Mouse (Mus musculus): Measurements from ENCODE around the gene Rai1. TPM values are rescaled to one million over a fixed set of nuclear protein-coding genes. Genes with fewer than 3 reads are reported as not detected.

The Rai1 gene
- polyA plus RNA-seq, 1 experiment from 2014 or later = 26.9 TPM

DNA sequence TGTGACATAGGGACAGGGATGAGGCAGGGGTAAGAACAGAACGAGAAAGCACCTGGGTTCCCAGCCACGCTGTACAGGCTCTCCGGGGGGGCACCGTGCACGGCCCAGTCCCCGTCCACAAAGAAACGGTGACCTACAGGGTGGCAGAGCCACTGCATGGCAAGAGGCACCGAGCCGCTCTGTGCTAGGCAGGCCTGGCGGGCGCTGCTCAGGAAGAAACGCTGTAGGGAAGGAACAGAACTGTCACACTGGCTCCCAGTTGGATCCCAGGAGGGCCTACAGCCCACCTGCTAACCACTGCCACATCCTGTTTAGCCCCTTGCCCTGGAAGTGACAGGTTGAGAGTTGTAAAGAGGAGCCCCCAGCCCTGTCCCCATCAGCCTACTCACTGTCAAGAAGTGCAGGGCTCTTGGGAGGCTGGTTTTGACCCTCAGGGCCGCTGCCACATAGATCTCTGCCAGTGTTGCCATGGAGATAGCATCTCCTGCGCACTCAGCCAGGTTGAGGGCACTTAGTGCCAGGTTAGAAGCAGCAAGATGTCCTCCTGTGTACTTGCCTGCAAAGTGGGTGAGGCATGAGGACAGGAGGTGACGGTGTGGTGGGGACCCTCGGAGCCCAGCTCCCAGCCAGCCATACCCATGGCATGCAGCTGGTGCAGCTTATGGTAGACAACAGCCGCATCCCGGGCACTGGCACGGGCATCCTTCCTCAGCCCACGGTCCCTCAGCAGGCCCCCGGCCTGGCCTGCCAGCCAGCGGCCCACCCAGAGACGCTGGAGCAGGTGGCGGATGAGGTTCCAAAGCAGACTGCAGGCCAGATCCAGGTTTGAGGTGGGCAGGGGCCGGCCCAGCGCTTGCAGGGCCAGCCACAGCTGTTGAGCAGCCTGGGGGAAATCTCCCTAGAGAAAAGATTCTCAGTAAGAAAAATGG, 98.2 kb downstream of the Rai1 start:
- Histone ChIP-seq H3K4me3 (no peak overlapping the region), H3K27me3 (no peaks in the 10 kb centered on the region), H3K27ac (peak overlapping the region; percentile 48), H3K9ac (0 out of 2 replicates have a peak overlapping the region, but pooled peaks have one; percentile 5), H3K4me2 (no peak overlapping the region), H3K9me3 (replicated peaks) (no peaks in the 10 kb centered on the region), H3K36me3 (ENCODE audit: poor library complexity, severe bottlenecking) (peaks cover 91% of the 10 kb centered on the region), H3K4me1 (peaks cover 37% of the 10 kb centered on the region)
- 91% methylated on average over 26 of the region's 26 CpGs for WGBS
- ATAC-seq = no peak

DNA sequence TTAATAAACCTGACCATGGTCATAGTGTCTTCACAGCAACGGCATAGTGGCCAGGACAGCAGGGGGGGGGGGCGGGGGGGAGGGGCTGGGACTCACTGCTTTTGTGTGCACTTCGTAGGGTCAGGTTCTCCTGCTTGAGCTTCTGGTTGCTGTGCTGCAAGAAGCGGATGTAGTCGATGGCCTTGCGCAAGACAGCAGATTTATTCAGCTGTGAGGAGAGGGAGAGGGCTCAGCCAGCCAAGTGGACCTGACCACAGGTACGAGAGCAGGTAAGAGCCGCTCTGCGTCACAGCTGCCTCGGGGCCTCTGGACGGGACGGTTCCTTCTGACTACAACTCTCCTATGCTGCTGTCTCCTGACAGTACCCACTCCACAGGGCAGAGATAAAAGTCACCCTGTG, 100.2 kb downstream of the Rai1 start:
- H3K4me2 ChIP-seq = no peak overlapping the region
- ATAC-seq = no peak
- no peak overlapping the region for H3K4me3 ChIP-seq
- H3K4me1 ChIP-seq = peaks cover 54% of the 10 kb centered on the region
- H3K9me3 ChIP-seq (replicated peaks) = no peaks in the 10 kb centered on the region
- no peak overlapping the region for H3K27ac ChIP-seq
- WGBS = 89% methylated on average over 11 of the region's 12 CpGs
- no peaks in the 10 kb centered on the region for H3K27me3 ChIP-seq
- peaks cover 74% of the 10 kb centered on the region for H3K36me3 ChIP-seq (ENCODE audit: poor library complexity, severe bottlenecking)
- no peak overlapping the region for H3K9ac ChIP-seq

DNA sequence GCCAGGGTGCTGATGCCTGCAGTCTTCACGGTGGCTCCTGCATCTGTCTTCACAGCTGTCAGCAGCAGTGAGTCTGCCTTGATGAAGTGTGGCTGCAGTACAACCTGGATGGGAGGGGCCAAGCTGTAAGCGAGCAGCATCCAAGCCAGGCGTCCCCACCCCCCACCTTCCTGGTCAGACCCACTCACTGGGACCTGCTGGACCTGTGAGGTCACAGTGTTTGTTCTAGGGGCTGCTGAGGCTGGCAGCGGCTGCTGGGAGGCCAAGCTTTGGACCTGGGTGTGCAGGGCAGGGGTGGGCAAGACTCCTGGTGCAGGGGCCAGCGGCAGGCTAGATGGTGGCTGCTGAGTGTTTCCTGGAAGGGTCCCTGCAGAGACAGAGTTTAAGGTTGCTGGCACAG, 101.4 kb downstream of the Rai1 start:
- Histone ChIP-seq H3K9me3 (replicated peaks) (no peaks in the 10 kb centered on the region), H3K27ac (no peak overlapping the region; the same call in 1 of the 2 replicates), H3K4me1 (peaks cover 59% of the 10 kb centered on the region), H3K27me3 (no peaks in the 10 kb centered on the region), H3K4me3 (no peak overlapping the region), H3K9ac (no peak overlapping the region), H3K36me3 (ENCODE audit: poor library complexity, severe bottlenecking) (peaks cover 63% of the 10 kb centered on the region), H3K4me2 (no peak overlapping the region)
- no peak for ATAC-seq
- 86% methylated on average over 5 of the region's 5 CpGs for WGBS

DNA sequence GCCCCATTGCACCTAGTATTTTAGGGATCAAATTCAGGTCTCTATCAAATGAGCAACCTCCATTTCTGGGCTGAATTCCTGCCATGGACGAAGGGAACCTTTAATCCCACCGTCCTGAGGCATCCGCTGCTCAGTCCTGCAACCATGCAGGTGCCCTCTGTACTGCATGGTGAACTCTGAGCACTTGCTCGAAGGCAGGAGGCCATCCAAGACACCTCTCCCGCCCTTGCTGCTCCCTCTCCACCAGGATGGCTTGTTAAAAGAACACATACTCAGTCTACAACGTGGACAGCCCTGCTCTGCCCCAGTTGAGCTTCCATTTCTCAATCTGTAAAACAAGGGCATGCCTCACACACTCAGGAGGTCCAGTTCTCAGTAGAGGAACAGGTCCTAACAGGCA, 103.4 kb downstream of the Rai1 start:
- peaks cover 43% of the 10 kb centered on the region for H3K36me3 ChIP-seq (ENCODE audit: poor library complexity, severe bottlenecking)
- peaks cover 73% of the 10 kb centered on the region for H3K4me1 ChIP-seq
- ATAC-seq = no peak
- WGBS = 61% methylated on average over 6 of the region's 6 CpGs
- peak overlapping the region; percentile 94 for H3K27ac ChIP-seq
- peak overlapping the region; percentile 69 for H3K9ac ChIP-seq
- H3K4me3 ChIP-seq = peak overlapping the region; percentile 44
- no peaks in the 10 kb centered on the region for H3K9me3 ChIP-seq (replicated peaks)
- no peaks in the 10 kb centered on the region for H3K27me3 ChIP-seq
- H3K4me2 ChIP-seq = peak overlapping the region; percentile 68

DNA sequence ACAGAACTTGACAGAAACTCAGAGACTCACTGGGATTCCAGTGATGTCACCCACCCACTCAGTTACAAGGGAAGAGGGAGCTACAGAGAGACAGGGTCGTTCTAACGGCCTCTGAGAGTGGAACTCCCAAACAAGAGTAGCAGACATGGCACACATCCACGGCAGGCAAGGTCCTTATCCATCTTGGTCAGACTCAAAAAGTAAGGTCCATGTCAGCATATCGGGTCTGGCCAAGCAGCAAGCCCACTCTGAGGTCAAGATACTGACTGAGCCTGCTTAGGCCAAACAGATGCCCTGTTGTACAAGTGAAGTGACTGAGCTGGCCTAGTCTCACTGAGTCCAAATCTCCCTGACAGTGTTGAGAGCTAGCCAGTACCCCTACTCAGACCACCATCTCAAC, 103.9 kb downstream of the Rai1 start:
- Histone ChIP-seq H3K4me2 (peak overlapping the region; percentile 68), H3K9me3 (replicated peaks) (no peaks in the 10 kb centered on the region), H3K4me3 (peak overlapping the region; percentile 44), H3K9ac (peak overlapping the region; percentile 69), H3K4me1 (peaks cover 72% of the 10 kb centered on the region), H3K27ac (peak overlapping the region; percentile 94), H3K36me3 (ENCODE audit: poor library complexity, severe bottlenecking) (peaks cover 37% of the 10 kb centered on the region), H3K27me3 (no peaks in the 10 kb centered on the region)
- 40% methylated on average over 4 of the region's 4 CpGs for WGBS
- ATAC-seq = no peak

DNA sequence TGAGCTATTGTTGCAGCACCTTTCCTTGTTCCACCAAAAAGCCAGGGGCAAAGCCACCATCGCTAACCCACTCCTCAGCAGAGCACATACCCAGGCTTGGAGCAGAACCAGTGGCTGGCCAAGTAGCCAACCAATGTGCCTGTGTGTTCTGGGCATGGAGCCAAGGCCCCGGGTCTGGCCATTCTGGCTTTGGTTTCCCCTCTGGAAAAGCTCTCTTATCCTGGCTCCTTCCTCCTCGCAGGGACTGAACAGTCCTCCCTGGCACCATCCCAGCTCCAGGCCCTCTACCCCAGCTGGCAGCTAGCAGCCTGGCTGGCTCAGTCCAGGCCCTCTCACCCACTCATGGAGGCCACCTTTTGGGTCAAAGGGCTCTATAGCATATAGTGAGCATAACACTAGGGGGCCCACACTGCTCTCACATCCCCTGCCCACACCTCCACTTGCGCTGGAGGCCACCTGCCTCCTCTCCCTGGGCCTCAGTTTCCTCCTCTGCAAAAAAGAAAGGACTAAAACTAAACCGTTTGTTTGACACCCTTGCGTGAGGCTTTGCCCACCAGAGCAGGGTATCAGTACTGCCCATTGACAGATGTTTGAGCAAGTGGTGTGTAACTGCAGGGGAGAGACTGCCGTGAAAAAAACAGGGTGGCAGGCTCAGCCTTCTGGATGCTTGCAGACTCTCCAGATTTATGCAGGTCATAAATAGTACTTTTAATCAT, 104.6 kb downstream of the Rai1 start:
- H3K9me3 ChIP-seq (replicated peaks) = no peaks in the 10 kb centered on the region
- H3K27ac ChIP-seq = peak overlapping the region; percentile 94
- no peaks in the 10 kb centered on the region for H3K27me3 ChIP-seq
- peak; percentile 68 for ATAC-seq
- peaks cover 31% of the 10 kb centered on the region for H3K36me3 ChIP-seq (ENCODE audit: poor library complexity, severe bottlenecking)
- WGBS = 24% methylated on average over 7 of the region's 7 CpGs
- H3K4me3 ChIP-seq = peak overlapping the region; percentile 44
- H3K4me1 ChIP-seq = peaks cover 72% of the 10 kb centered on the region
- peak overlapping the region; percentile 68 for H3K4me2 ChIP-seq
- peak overlapping the region; percentile 69 for H3K9ac ChIP-seq

DNA sequence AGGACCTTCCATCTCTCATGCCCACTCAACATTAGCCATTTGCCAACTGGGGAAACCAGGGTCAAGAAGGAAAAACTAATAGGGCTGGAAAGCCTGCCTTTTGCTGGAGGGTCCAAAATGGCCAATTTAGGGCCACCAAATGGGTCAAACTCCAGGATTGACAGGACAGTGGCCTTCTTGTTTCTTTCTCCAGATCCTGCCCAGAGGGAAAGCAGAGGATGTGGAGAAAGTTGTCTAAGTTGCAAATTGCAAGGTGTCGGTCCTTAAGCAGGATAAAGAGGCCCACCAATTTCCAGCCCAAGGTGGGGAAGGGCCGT, 105.1 kb downstream of the Rai1 start:
- H3K4me1 ChIP-seq = peaks cover 72% of the 10 kb centered on the region
- H3K27ac ChIP-seq = peak overlapping the region; percentile 94
- H3K36me3 ChIP-seq (ENCODE audit: poor library complexity, severe bottlenecking) = peaks cover 26% of the 10 kb centered on the region
- WGBS = 0% methylated on average over 2 of the region's 2 CpGs
- no peaks in the 10 kb centered on the region for H3K9me3 ChIP-seq (replicated peaks)
- peak overlapping the region; percentile 69 for H3K9ac ChIP-seq
- peak overlapping the region; percentile 68 for H3K4me2 ChIP-seq
- H3K27me3 ChIP-seq = no peaks in the 10 kb centered on the region
- peak overlapping the region; percentile 44 for H3K4me3 ChIP-seq
- no peak for ATAC-seq

DNA sequence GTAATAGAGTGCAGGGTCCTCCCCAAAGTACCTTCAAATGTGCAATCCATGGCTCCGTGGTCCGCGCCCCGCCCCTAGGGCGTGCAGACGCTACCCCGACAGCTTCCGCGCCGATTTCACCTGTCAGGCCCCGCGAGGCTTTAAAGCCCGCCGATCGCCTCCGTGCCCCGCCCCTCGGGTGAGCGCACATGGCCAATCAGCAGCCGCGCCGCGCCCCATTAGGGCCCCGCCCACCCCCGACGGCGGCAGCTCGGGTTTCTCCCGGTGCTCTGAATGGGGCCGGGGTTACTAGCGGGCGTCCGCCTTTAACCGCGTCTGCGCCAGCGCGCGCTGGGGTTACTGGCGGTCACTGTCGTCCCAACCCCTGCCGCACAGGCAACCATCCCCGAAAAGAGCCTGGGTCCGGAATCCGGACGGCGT, 105.5 kb downstream of the Rai1 start:
- H3K4me2 ChIP-seq = peak overlapping the region; percentile 68

DNA sequence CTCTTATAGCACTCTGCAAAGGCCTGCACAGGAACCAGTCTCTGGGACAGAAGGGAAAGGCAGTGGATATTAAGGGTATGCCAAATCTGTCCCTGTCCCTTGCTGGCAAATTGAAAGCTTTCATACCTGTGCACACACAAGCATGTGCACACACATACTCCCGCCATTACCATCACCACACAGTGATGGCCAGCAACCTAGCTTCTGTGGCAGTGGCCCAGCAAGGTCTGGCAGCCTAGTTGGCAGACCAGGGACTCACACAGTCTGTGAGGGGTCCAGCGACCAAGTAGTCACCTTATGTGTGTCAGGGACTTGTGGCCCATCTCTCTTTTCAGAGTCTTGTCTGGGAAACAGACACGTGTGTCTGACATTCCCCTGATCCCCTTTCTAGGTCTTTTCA, 106.3 kb downstream of the Rai1 start:
- Histone ChIP-seq H3K4me2 (peak overlapping the region; percentile 68), H3K27me3 (no peaks in the 10 kb centered on the region), H3K4me3 (0 out of 2 replicates have a peak overlapping the region, but pooled peaks have one; percentile 44), H3K9me3 (replicated peaks) (no peaks in the 10 kb centered on the region), H3K36me3 (ENCODE audit: poor library complexity, severe bottlenecking) (peaks cover 13% of the 10 kb centered on the region), H3K9ac (no peak overlapping the region), H3K4me1 (peaks cover 70% of the 10 kb centered on the region), H3K27ac (peak overlapping the region; percentile 94)
- ATAC-seq = no peak
- WGBS = 62% methylated on average over 3 of the region's 3 CpGs

More for the DNA sequence above, 105.5 kb downstream of the Rai1 start:
- Histone ChIP-seq H3K4me3 (peak overlapping the region; percentile 44), H3K27ac (peak overlapping the region; percentile 94), H3K9ac (peak overlapping the region; percentile 69), H3K27me3 (no peaks in the 10 kb centered on the region), H3K36me3 (ENCODE audit: poor library complexity, severe bottlenecking) (peaks cover 21% of the 10 kb centered on the region), H3K4me1 (peaks cover 72% of the 10 kb centered on the region), H3K9me3 (replicated peaks) (no peaks in the 10 kb centered on the region)
- peak; percentile 90 for ATAC-seq
- 1% methylated on average over 47 of the region's 47 CpGs for WGBS

DNA sequence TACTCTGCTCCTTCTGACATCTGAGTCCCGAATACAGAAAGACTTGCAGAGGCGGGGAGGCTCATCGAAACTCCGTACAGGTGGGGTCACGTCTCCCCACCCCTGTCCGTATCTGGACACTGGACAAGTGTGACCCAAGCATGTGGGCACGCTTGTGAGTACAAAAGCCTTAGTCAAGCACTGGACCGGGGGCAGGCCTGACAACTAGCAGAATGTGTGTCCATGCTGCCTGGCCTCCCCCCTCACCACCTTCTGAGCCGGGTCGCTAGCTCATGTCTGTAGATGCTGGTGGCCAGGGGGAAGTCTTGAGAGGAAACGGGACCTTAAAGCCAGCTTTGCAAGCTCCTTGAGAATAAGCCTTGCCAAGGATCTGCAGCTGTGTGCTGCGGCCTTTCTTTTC, 106.9 kb downstream of the Rai1 start:
- WGBS = 61% methylated on average over 12 of the region's 12 CpGs
- H3K4me3 ChIP-seq = no peak overlapping the region
- peak overlapping the region; percentile 38; the same call in 1 of the 2 replicates for H3K9ac ChIP-seq
- H3K27me3 ChIP-seq = no peaks in the 10 kb centered on the region
- peaks cover 7% of the 10 kb centered on the region for H3K36me3 ChIP-seq (ENCODE audit: poor library complexity, severe bottlenecking)
- no peaks in the 10 kb centered on the region for H3K9me3 ChIP-seq (replicated peaks)
- no peak overlapping the region for H3K27ac ChIP-seq
- no peak overlapping the region for H3K4me2 ChIP-seq
- no peak for ATAC-seq
- peaks cover 64% of the 10 kb centered on the region for H3K4me1 ChIP-seq

DNA sequence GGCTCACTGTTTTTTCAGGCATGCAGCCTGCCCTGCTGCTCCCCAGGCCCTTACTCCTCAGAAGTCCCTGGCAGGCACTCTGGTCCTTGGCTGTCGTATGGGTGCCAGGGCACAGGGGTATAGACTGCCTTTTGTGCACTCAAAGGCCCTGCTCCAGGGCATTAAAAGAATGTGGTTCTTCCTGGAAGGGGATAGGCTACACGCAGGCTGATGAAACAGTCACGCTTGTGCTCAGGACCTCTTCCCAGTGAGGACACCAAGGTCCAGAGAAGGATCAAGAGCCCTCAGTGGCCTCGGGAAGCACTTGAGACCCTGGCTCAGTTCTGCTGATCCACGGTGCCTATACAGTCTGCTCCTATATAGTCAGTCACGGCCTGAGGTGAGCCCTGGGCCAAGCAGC, 108.5 kb downstream of the Rai1 start:
- WGBS = 61% methylated on average over 6 of the region's 6 CpGs
- 0 out of 2 replicates have a peak overlapping the region, but pooled peaks have one; percentile 19 for H3K27ac ChIP-seq
- ATAC-seq = no peak
- H3K9ac ChIP-seq = no peak overlapping the region
- H3K36me3 ChIP-seq (ENCODE audit: poor library complexity, severe bottlenecking) = no peaks in the 10 kb centered on the region; the same call in 1 of the 2 replicates
- no peak overlapping the region for H3K4me2 ChIP-seq
- H3K9me3 ChIP-seq (replicated peaks) = no peaks in the 10 kb centered on the region
- peaks cover 49% of the 10 kb centered on the region for H3K4me1 ChIP-seq
- H3K4me3 ChIP-seq = no peak overlapping the region
- H3K27me3 ChIP-seq = no peaks in the 10 kb centered on the region

DNA sequence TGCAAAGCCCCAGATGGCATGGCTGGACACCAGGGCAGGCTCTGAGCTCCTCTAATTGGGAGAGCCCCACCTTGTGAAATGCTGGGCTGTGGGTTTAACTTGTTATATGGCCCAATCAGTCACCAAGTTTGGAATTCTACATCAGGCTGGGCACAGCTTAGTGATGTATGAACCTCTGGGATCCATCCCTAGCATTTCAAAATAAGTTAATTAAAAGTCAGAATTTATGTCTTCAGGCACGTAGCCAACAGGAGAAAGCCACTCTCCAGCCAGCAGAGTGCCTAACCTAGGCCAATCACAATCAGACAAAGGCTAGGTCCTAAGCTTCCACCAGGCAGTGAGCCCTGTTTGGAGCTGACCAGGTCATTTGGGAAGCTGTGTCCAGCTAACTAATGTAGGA, 111.9 kb downstream of the Rai1 start:
- no peak for ATAC-seq
- Histone ChIP-seq H3K4me1 (peaks cover 40% of the 10 kb centered on the region), H3K4me3 (no peak overlapping the region), H3K9ac (no peak overlapping the region), H3K4me2 (no peak overlapping the region), H3K9me3 (replicated peaks) (no peaks in the 10 kb centered on the region), H3K36me3 (ENCODE audit: poor library complexity, severe bottlenecking) (no peaks in the 10 kb centered on the region; the same call in 1 of the 2 replicates), H3K27me3 (peaks cover 3% of the 10 kb centered on the region; the same call in 1 of the 2 replicates), H3K27ac (no peak overlapping the region)
- 92% methylated on average over 1 of the region's 1 CpGs for WGBS

All from forebrain, embryonic 13.5 days (tissue).